Mouse (Mus musculus) ES-Bruce4 (cell line): ENCODE measurements around the gene Gm10718.
"Not testable (repeated sequence)": the region's sequence is repeated elsewhere in the genome, so short reads cannot be mapped to it uniquely, and the experiment has no call there.

Experiments
- CTCF ChIP-seq: IDR thresholded peaks from one replicate; pipeline ENCODE4 v1.8.1; 2011; ENCODE audit warnings: low read depth, low read length
- POLR2A ChIP-seq: IDR thresholded peaks from one replicate; pipeline ENCODE4 v1.8.1; 2011; ENCODE audit warnings: low read length; ENCODE audit not compliant: insufficient read depth

DNA sequence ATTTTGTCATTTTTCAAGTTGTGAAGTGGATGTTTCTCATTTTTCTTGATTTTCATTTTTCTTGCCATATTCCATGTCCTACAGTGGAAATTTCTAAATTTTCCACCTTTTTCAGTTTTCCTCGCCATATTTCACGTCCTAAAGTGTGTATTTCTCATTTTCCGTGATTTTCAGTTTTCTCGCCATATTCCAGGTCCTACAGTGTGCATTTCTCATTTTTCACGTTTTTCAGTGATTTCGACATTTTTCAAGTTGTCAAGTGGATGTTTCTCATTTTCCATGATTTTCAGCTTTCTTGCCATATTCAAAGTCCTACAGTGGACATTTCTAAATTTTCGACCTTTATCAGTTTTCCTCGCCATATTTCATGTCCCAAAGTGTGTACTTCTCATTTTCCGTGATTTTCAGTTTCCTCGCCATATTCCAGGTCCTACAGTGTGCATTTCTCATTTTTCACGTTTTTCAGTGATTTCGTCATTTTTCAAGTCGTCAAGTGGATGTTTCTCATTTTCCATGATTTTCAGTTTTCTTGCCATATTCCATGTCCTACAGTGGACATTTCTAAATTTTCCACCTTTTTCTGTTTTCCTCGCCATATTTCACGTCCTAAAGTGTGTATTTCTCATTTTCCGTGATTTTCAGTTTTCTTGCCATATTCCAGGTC lies 770 bp downstream of the Gm10718 start:
- not testable (repeated sequence) for TF ChIP-seq CTCF, POLR2A
